Mouse (Mus musculus): ENCODE measurements around the gene H2afy.

H2afy gene

GRCm38 (mm10) chr13:56110694-56111531 lies 25.2 kb downstream of the H2afy start:
- DNase-seq, result no peak

- no peak for DNase-seq
Measured at GRCm38 (mm10) chr13:56109703-56110102, 26.5 kb downstream of the H2afy start.

GRCm38 (mm10) chr13:56108849-56109519 lies 27.2 kb downstream of the H2afy start:
- DNase-seq, result no peak

- peak; percentile 70 for DNase-seq
Measured at GRCm38 (mm10) chr13:56104971-56105391, 31.2 kb downstream of the H2afy start.

- DNase-seq, result no peak
Measured at GRCm38 (mm10) chr13:56103796-56104746, 32.1 kb downstream of the H2afy start.

- no peak for DNase-seq
Measured at GRCm38 (mm10) chr13:56102160-56102559, 34.0 kb downstream of the H2afy start.

GRCm38 (mm10) chr13:56095601-56096195 lies 40.5 kb downstream of the H2afy start:
- no peak for DNase-seq

- no peak for DNase-seq
Measured at GRCm38 (mm10) chr13:56094544-56094943, 41.6 kb downstream of the H2afy start.

GRCm38 (mm10) chr13:56093680-56094079 lies 42.5 kb downstream of the H2afy start:
- DNase-seq, result no peak

- no peak for DNase-seq
Measured at GRCm38 (mm10) chr13:56092606-56093005, 43.6 kb downstream of the H2afy start.

GRCm38 (mm10) chr13:56090597-56090996 lies 45.6 kb downstream of the H2afy start:
- DNase-seq, result peak; percentile 30

- DNase-seq, result no peak
Measured at GRCm38 (mm10) chr13:56088602-56089001, 47.6 kb downstream of the H2afy start.

GRCm38 (mm10) chr13:56087936-56088335 lies 48.2 kb downstream of the H2afy start:
- no peak for DNase-seq

- DNase-seq, result no peak
Measured at GRCm38 (mm10) chr13:56084146-56084905, 51.8 kb downstream of the H2afy start.

GRCm38 (mm10) chr13:56081656-56082055 lies 54.5 kb downstream of the H2afy start:
- no peak for DNase-seq

- DNase-seq, result no peak
Measured at GRCm38 (mm10) chr13:56079616-56080015, 56.5 kb downstream of the H2afy start.

- no peak for DNase-seq
Measured at GRCm38 (mm10) chr13:56078724-56079262, 57.4 kb downstream of the H2afy start.

- no peak for DNase-seq
Measured at GRCm38 (mm10) chr13:56075930-56076329, 60.2 kb downstream of the H2afy start.

GRCm38 (mm10) chr13:56073186-56073585 lies 63.0 kb downstream of the H2afy start:
- DNase-seq, result no peak

- peak; percentile 28 for DNase-seq
Measured at GRCm38 (mm10) chr13:56072268-56072607, 63.9 kb downstream of the H2afy start.

- no peak for DNase-seq
Measured at GRCm38 (mm10) chr13:56071586-56072267, 64.4 kb downstream of the H2afy start.
